Mouse (Mus musculus) neural tube, embryonic 11.5 days (tissue): ENCODE measurements around the gene Bdh2. TPM values are rescaled to one million over a fixed set of nuclear protein-coding genes. Genes with fewer than 3 reads are reported as not detected.

ENCODE experiments used
- ATAC-seq: fragments of 200-750 bp; cut with Nextera tagmentation; 2 replicates; pipeline ENCODE4 v1.8.0; 2017; ENCODE audit warnings: moderate number of reproducible peaks, mild to moderate bottlenecking, moderate TSS enrichment, moderate library complexity; ENCODE audit not compliant: insufficient read depth, low FRiP score, low TSS enrichment
- DNase-seq: peaks from one replicate; pipeline ENCODE4 v3.0.0-alpha.2; 2015; ENCODE audit warnings: low spot score
- H3K27ac ChIP-seq: fragments of 300-500 bp; sonication (generic); 2 replicates; pipeline ENCODE4 v1.5.1; 2014; ENCODE audit warnings: low read depth, mild to moderate bottlenecking, low read length
- H3K27me3 ChIP-seq: fragments of 300-500 bp; sonication (generic); 2 replicates; pipeline ENCODE4 v1.6.1; 2014; ENCODE audit warnings: mild to moderate bottlenecking, low read length, mixed read lengths; ENCODE audit not compliant: control insufficient read depth, insufficient read depth
- H3K36me3 ChIP-seq: fragments of 300-500 bp; sonication (generic); 2 replicates; pipeline ENCODE4 v1.6.1; 2014; ENCODE audit warnings: mild to moderate bottlenecking, low read length, moderate library complexity, mixed read lengths; ENCODE audit not compliant: control insufficient read depth, insufficient read depth
- H3K4me1 ChIP-seq: fragments of 300-500 bp; sonication (generic); 2 replicates; pipeline ENCODE4 v1.6.1; 2014; ENCODE audit warnings: low read length, mixed read lengths; ENCODE audit not compliant: control insufficient read depth, insufficient read depth
- H3K4me2 ChIP-seq: fragments of 300-500 bp; sonication (generic); 2 replicates; pipeline ENCODE4 v1.6.1; 2014; ENCODE audit warnings: low read depth, mild to moderate bottlenecking, moderate library complexity
- H3K4me3 ChIP-seq: fragments of 300-500 bp; sonication (generic); 2 replicates; pipeline ENCODE4 v1.5.1; 2014; ENCODE audit warnings: low read depth, low read length
- H3K9ac ChIP-seq: fragments of 300-500 bp; sonication (generic); 2 replicates; pipeline ENCODE4 v1.6.1; 2014; ENCODE audit warnings: mild to moderate bottlenecking, low read length
- H3K9me3 ChIP-seq: fragments of 300-500 bp; sonication (generic); 2 replicates; pipeline ENCODE4 v1.6.1; 2016; ENCODE audit warnings: low read length; ENCODE audit not compliant: control insufficient read depth
- WGBS: fragments of 180-500 bp; shearing (Covaris S2); extraction: QIAGEN DNeasy Blood & Tissue Kit; methylation state at CpG from one replicate; pipeline ENCODE4 v1.1.7; 2014; 5-methylcytosine and 5-hydroxymethylcytosine counted together
- polyA plus RNA-seq: library from polyadenylated mRNA; unstranded; fragments of >200 nt; fragmentation: Nextera tagmentation; extraction: Ambion mirVana; gene quantifications from 2 replicates; pipeline ENCODE4 v1.2.1, GENCODE M21; 2014

Gene Bdh2
- polyA plus RNA-seq, 1 experiment from 2014 or later = 5.2 TPM

GRCm38 (mm10) chr3:135307411-135308259 lies 26.6 kb downstream of the Bdh2 start, which contains the start of gene Slc9b2:
TSS of gene Slc9b2 (plus strand) at chr3:135307700.
- ATAC-seq (peak; percentile 73), DNase-seq (peak; percentile 48)
- H3K27ac ChIP-seq = no peak within 1 kb of the TSS
- H3K9ac ChIP-seq = peak within 1 kb of the TSS; percentile 35
- H3K4me2 ChIP-seq = peak within 1 kb of the TSS; percentile 53
- H3K4me1 ChIP-seq = no peaks in the 10 kb centered on the region; the same call in 1 of the 2 replicates
- 11% methylated on average over 26 of the region's 28 CpGs for WGBS
- no peaks in the 10 kb centered on the region for H3K9me3 ChIP-seq
- H3K4me3 ChIP-seq = peak within 1 kb of the TSS; percentile 23
- no peaks in the 10 kb centered on the region for H3K36me3 ChIP-seq
- no peaks in the 10 kb centered on the region for H3K27me3 ChIP-seq

DNA sequence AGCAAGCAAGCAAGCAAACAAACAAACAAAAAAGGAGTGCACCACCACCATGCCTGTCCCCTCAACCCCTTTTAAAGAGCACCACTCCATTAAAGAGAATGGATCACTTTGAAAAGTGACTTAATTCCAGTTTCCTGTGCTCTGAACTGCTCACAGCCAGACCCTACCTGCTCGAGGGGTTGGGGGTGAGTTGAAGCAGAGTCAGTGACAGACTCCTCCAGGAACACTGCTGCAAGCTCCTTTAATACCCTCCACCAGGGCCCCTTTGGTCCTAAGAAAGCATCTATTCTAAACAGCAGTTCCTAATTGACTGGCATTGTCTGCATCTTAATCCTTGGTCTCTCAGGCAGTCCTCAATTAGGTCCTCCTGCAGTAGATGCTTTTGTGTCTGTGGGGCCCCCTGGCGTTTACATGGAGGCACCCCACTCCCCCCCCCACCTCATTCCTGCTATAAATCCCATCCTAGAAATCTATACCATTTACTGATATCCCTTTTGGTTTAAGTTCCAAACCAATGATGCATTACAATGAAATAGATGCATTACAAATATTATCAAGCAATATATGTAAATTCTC lies 32.0 kb downstream of the Bdh2 start:
- DNase-seq = no peak

DNA sequence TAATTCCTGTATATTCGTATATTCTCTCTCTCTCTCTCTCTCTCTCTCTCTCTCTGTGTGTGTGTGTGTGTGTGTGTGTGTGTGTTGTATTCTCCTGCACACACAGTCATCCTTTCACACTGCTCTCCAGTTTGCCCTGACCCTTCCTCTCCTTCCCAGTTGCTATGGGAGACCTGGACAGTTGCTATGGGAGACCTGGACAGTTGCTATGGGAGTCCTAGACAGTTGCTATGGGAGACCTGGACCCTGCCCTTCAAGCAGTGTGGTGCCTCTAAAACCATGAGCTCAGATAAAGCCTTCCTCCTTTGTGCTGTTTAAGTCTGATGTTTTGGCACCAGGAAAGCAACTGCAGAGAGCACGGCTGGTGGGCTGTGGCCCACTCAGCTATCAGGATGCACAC lies 32.7 kb downstream of the Bdh2 start:
- DNase-seq (peak; percentile 34), ATAC-seq (0 out of 2 replicates have a peak, but pooled peaks have one; percentile 23)
- no peak overlapping the region for H3K27ac ChIP-seq
- no peaks in the 10 kb centered on the region for H3K27me3 ChIP-seq
- H3K4me2 ChIP-seq = no peak overlapping the region
- no peaks in the 10 kb centered on the region for H3K36me3 ChIP-seq
- no peak overlapping the region for H3K4me3 ChIP-seq
- no peaks in the 10 kb centered on the region for H3K9me3 ChIP-seq
- no peaks in the 10 kb centered on the region for H3K4me1 ChIP-seq
- H3K9ac ChIP-seq = no peak overlapping the region
- WGBS = 61% methylated on average over 2 of the region's 2 CpGs

More for the DNA sequence above, 32.0 kb downstream of the Bdh2 start:
- Histone ChIP-seq H3K4me1 (no peaks in the 10 kb centered on the region), H3K9me3 (no peaks in the 10 kb centered on the region), H3K4me3 (no peak overlapping the region), H3K4me2 (no peak overlapping the region), H3K27me3 (no peaks in the 10 kb centered on the region), H3K36me3 (no peaks in the 10 kb centered on the region), H3K9ac (no peak overlapping the region), H3K27ac (no peak overlapping the region)
- WGBS = 34% methylated on average over 2 of the region's 2 CpGs
- no peak for ATAC-seq

- Histone ChIP-seq H3K9ac (no peak overlapping the region), H3K4me3 (no peak overlapping the region), H3K4me1 (no peaks in the 10 kb centered on the region), H3K9me3 (no peaks in the 10 kb centered on the region), H3K27me3 (no peaks in the 10 kb centered on the region), H3K27ac (no peak overlapping the region), H3K36me3 (no peaks in the 10 kb centered on the region), H3K4me2 (no peak overlapping the region)
- ATAC-seq (no peak), DNase-seq (no peak)
- 69% methylated on average over 2 of the region's 2 CpGs for WGBS
These were observed 33.8 kb downstream of the Bdh2 start for GRCm38 (mm10) chr3:135314811-135315210.

- Histone ChIP-seq H3K27ac (no peak overlapping the region), H3K4me1 (no peaks in the 10 kb centered on the region), H3K4me2 (no peak overlapping the region), H3K9ac (no peak overlapping the region), H3K27me3 (no peaks in the 10 kb centered on the region), H3K4me3 (no peak overlapping the region), H3K36me3 (no peaks in the 10 kb centered on the region), H3K9me3 (no peaks in the 10 kb centered on the region)
- DNase-seq (no peak), ATAC-seq (no peak)
- 88% methylated on average over 9 of the region's 9 CpGs for WGBS
These were observed 34.9 kb downstream of the Bdh2 start for GRCm38 (mm10) chr3:135315720-135316425.

DNA sequence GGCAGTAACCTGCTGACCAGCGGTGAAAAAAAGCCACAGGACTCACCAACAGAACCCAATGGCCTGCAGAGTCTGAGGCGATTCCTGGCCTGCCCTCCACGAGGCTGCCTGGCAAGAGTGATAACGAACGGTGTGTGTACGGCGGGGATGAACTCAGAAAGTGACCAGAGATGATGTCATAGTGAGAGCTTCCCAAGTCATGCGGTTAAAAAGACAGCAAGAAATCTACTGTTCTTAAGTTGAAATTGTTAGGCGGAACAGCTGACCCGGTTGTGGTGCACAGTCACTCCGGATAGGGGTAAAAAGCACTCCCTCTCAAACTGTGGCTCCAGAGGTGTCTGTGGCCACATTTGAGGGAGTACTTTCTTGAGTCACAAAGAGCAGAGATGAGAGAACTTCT lies 37.3 kb downstream of the Bdh2 start:
- WGBS = 82% methylated on average over 11 of the region's 11 CpGs
- Histone ChIP-seq H3K4me2 (no peak overlapping the region), H3K27ac (no peak overlapping the region)

GRCm38 (mm10) chr3:135324354-135324753 lies 43.3 kb downstream of the Bdh2 start:
- Histone ChIP-seq H3K4me1 (no peaks in the 10 kb centered on the region), H3K27me3 (no peaks in the 10 kb centered on the region), H3K36me3 (no peaks in the 10 kb centered on the region), H3K27ac (no peak overlapping the region), H3K4me3 (no peak overlapping the region), H3K4me2 (no peak overlapping the region), H3K9ac (no peak overlapping the region), H3K9me3 (no peaks in the 10 kb centered on the region)
- ATAC-seq (0 out of 2 replicates have a peak, but pooled peaks have one; percentile 49), DNase-seq (peak; percentile 27)
- 25% methylated on average over 6 of the region's 6 CpGs for WGBS

More for the DNA sequence above, 37.3 kb downstream of the Bdh2 start:
- DNase-seq (no peak), ATAC-seq (no peak)
- no peak overlapping the region for H3K4me3 ChIP-seq
- no peaks in the 10 kb centered on the region for H3K9me3 ChIP-seq
- H3K27me3 ChIP-seq = no peaks in the 10 kb centered on the region
- no peak overlapping the region for H3K9ac ChIP-seq
- no peaks in the 10 kb centered on the region for H3K36me3 ChIP-seq
- H3K4me1 ChIP-seq = no peaks in the 10 kb centered on the region

DNA sequence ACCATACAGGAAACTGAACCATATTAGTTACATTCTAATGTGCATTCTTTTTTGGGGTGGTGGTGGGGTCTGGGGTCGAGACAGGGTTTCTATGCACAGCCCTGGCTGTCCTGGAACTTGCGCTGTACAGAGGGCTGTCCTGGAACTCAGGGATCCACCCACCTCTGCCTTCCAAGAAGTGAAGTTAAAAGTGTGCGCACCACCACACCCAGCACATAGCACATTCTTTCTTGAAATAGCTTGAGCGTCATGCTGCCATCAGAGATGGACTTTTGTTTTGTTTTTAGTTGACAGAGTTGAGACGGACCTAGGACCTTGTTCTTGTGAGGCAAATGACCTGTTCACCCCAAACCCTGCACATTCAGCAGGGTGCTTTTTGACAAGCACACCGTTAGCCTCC lies 46.2 kb downstream of the Bdh2 start:
- Histone ChIP-seq H3K9ac (no peak overlapping the region), H3K27me3 (no peaks in the 10 kb centered on the region), H3K4me2 (no peak overlapping the region), H3K4me1 (no peaks in the 10 kb centered on the region), H3K27ac (no peak overlapping the region), H3K4me3 (no peak overlapping the region), H3K9me3 (no peaks in the 10 kb centered on the region), H3K36me3 (no peaks in the 10 kb centered on the region)
- DNase-seq (no peak), ATAC-seq (no peak)
- 78% methylated on average over 6 of the region's 6 CpGs for WGBS
